Mouse (Mus musculus) gonadal fat pad, adult 2 months (tissue): ENCODE measurements around the gene Fam185a. TPM values are rescaled to one million over a fixed set of nuclear protein-coding genes. Genes with fewer than 3 reads are reported as not detected.

Source experiments
- polyA plus RNA-seq: library from polyadenylated mRNA; depleted of rRNA; stranded (reverse); fragments of >200 nt; gene quantifications from 2 replicates; pipeline ENCODE4 v1.2.3, GENCODE M21; 2012; rRNA removed

The Fam185a gene
- polyA plus RNA-seq, 1 experiment = 0.99 TPM

Other genes with a start within 250 kb of the Fam185a start
- 1.9 and 2.7 TPM in 2 replicates for gene Gsap, start 238.7 kb upstream of the Fam185a start, polyA plus RNA-seq
- 11.5 and 20.2 TPM in 2 replicates for gene Fgl2, start 52.3 kb upstream of the Fam185a start, polyA plus RNA-seq
- 0.26 and 0.47 TPM in 2 replicates for gene Ccdc146, start 281 bp upstream of the Fam185a start, polyA plus RNA-seq
- 6.2 and 7.0 TPM in 2 replicates for gene Lrrc17, start 118.6 kb downstream of the Fam185a start, polyA plus RNA-seq
- gene Fbxl13, start 220.7 kb downstream of the Fam185a start, polyA plus RNA-seq = 0.59 and 0.69 TPM in 2 replicates
- gene Armc10, start 220.9 kb downstream of the Fam185a start, polyA plus RNA-seq = 31.1 and 32.2 TPM in 2 replicates